Mouse (Mus musculus) intestine, embryonic 14.5 days (tissue): ENCODE measurements around the gene Zmpste24. TPM values are rescaled to one million over a fixed set of nuclear protein-coding genes. Genes with fewer than 3 reads are reported as not detected.

ENCODE experiments used
- ATAC-seq: fragments of 200-750 bp; cut with Nextera tagmentation; replicated peaks from 2 replicates; pipeline ENCODE4 v1.8.0; 2017; ENCODE audit warnings: low read depth, moderate number of reproducible peaks, moderate TSS enrichment, moderate library complexity; ENCODE audit not compliant: low FRiP score, low TSS enrichment
- DNase-seq: peaks from one replicate; pipeline ENCODE4 v3.0.0-alpha.2; 2018; ENCODE audit warnings: low spot score
- H3K27ac ChIP-seq: fragments of 300-500 bp; sonication (generic); 2 replicates; pipeline ENCODE4 v1.5.1; 2014; ENCODE audit warnings: low read depth, mild to moderate bottlenecking, control low read depth
- H3K27me3 ChIP-seq: fragments of 300-500 bp; sonication (generic); replicated peaks from 2 replicates; pipeline ENCODE4 v1.6.1; 2014; ENCODE audit warnings: low read length, control low read depth; ENCODE audit not compliant: control insufficient read depth, insufficient read depth
- H3K36me3 ChIP-seq: fragments of 300-500 bp; sonication (generic); 2 replicates; pipeline ENCODE4 v1.6.1; 2014; ENCODE audit warnings: low read length, control low read depth; ENCODE audit not compliant: control insufficient read depth, insufficient read depth
- H3K4me1 ChIP-seq: fragments of 300-500 bp; sonication (generic); replicated peaks from 2 replicates; pipeline ENCODE4 v1.6.1; 2014; ENCODE audit warnings: low read length, control low read depth, mixed read lengths; ENCODE audit not compliant: control insufficient read depth, insufficient read depth
- H3K4me2 ChIP-seq: fragments of 300-500 bp; sonication (generic); 2 replicates; pipeline ENCODE4 v1.6.1; 2014; ENCODE audit warnings: low read length
- H3K4me3 ChIP-seq: fragments of 300-500 bp; sonication (generic); 2 replicates; pipeline ENCODE4 v1.5.1; 2014; ENCODE audit warnings: low read depth, low read length, control low read depth, mixed read lengths
- H3K9ac ChIP-seq: fragments of 300-500 bp; sonication (generic); 2 replicates; pipeline ENCODE4 v1.6.1; 2014; ENCODE audit warnings: mild to moderate bottlenecking, low read length
- H3K9me3 ChIP-seq: fragments of 300-500 bp; sonication (generic); 2 replicates; pipeline ENCODE4 v1.6.1; 2016; ENCODE audit warnings: low read length, control low read depth; ENCODE audit not compliant: control insufficient read depth
- WGBS: fragments of 180-500 bp; shearing (Covaris S2); extraction: QIAGEN DNeasy Blood & Tissue Kit; methylation state at CpG from one replicate; pipeline ENCODE4 v1.1.7; 2014; 5-methylcytosine and 5-hydroxymethylcytosine counted together
- polyA plus RNA-seq: library from polyadenylated mRNA; unstranded; fragments of >200 nt; fragmentation: Nextera tagmentation; extraction: Ambion mirVana; gene quantifications from 2 replicates; pipeline ENCODE4 v1.2.1, GENCODE M21; 2014

Gene Zmpste24
- polyA plus RNA-seq, 1 experiment from 2014 or later = 28.4 TPM

DNA sequence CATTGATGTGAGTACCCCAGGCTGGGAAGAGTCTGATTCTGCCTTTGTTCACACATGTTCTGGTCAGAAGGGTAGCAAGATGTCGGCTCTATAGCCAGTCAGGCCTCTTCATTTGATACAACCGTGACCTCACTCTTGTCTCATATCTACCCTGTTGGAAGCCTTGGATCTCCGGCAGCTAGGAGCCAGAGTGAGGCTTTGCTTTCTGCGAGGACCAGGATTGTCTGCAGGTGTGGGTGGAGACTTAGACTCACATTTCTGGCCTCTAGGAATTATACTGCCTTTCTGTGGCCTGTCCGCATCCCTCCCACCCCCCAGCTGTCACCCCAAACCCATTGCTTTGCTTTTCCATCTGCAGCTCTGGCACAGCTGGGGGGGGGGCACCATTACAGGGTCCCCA is 55.6 kb downstream of the Zmpste24 start:
- DNase-seq = no peak
- WGBS = 71% methylated on average over 5 of the region's 5 CpGs
- Histone ChIP-seq H3K36me3 (0 out of 2 replicates have a peak, but pooled peaks cover 4% of the 10 kb centered on the region), H3K9ac (no peak overlapping the region), H3K4me2 (no peak overlapping the region), H3K4me1 (peaks cover 30% of the 10 kb centered on the region), H3K9me3 (no peaks in the 10 kb centered on the region), H3K4me3 (no peak overlapping the region), H3K27me3 (peaks cover 12% of the 10 kb centered on the region; the same call in 1 of the 2 replicates), H3K27ac (peak overlapping the region; percentile 90; the same call in 1 of the 2 replicates)
- ATAC-seq = no peak

GRCm38 (mm10) chr4:121040897-121041671 is 57.0 kb downstream of the Zmpste24 start:
- WGBS = 9% methylated on average over 18 of the region's 18 CpGs
- Histone ChIP-seq H3K9ac (peak overlapping the region; percentile 29; the same call in 1 of the 2 replicates), H3K36me3 (0 out of 2 replicates have a peak, but pooled peaks cover 4% of the 10 kb centered on the region), H3K4me1 (peaks cover 30% of the 10 kb centered on the region), H3K27ac (peak overlapping the region; percentile 90), H3K4me2 (peak overlapping the region; percentile 79), H3K27me3 (peaks cover 12% of the 10 kb centered on the region; the same call in 1 of the 2 replicates), H3K9me3 (no peaks in the 10 kb centered on the region), H3K4me3 (0 out of 2 replicates have a peak overlapping the region, but pooled peaks have one; percentile 1)
- peak; percentile 68 for ATAC-seq
- DNase-seq = peak; percentile 87

DNA sequence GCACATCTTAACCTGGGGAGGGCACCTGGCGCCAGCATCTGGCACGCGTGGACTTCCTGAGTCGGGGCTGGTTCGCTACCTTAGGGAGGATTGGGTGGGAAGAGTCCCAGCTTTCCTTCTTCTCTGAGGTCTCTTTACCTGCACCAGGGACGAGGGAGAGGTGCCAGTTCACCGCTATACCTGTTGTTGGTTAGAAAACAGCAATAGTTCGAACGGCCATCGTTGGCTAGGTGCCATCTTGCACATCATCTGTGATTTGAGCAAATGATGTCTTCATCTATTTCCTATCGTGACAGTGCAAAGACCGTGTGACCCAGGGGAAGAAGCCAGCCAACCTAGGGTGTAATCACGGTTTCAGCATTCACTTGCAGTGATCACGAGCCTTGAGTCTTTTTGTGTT is 57.7 kb downstream of the Zmpste24 start:
- 66% methylated on average over 14 of the region's 14 CpGs for WGBS

DNA sequence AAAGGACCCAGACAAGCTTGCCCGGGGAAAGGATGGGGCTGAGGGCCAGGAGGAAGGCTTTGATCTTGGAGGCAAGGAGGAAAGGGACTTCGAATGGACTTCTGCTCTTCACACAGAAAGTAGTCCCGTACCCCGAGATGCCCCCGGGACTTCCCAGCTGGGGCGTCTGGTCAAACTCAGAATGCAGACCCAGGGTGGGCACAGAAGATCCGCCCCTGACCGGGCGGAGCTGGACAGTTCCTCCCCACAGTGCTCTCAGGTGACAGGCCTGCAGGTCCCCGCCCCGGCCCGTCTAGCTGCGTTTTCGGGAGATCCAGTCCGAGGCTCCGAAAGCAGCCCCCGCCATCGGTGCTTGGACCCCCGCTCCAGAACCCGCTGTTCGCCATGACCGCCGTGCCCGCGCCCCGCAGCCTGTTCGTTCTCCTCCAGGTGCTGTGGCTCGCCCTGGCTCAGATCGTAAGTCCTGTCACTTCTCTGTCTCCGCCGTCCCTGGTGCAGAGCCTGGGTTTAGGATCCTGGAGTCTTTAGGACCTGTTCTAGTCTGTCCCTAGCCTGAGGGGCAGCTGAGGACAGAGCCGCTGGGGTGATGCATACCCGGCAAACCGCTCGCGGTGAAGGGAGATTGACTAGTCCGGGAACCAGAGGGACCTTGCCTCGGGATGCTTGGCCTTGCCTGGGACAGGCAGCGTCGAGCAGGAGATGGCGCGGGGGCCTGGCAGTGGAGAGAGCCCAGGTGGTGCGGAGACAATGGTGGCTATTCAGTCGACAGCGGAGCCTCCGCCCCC is 58.5 kb downstream of the Zmpste24 start, which contains the start of gene Col9a2:
Gene Col9a2, plus strand, starts transcription at position 55 of the 785 bp plus-strand sequence.
- Histone ChIP-seq H3K27ac (no peak within 1 kb of the TSS), H3K4me1 (peaks cover 30% of the 10 kb centered on the region), H3K27me3 (peaks cover 12% of the 10 kb centered on the region; the same call in 1 of the 2 replicates), H3K36me3 (no peaks in the 10 kb centered on the region), H3K4me3 (peak within 1 kb of the TSS; percentile 48), H3K4me2 (peak within 1 kb of the TSS; percentile 79), H3K9me3 (no peaks in the 10 kb centered on the region), H3K9ac (peak within 1 kb of the TSS; percentile 55)
- WGBS = 3% methylated on average over 46 of the region's 46 CpGs
- DNase-seq = peak; percentile 73
- no peak for ATAC-seq

More for the DNA sequence above, 57.7 kb downstream of the Zmpste24 start:
- peaks cover 30% of the 10 kb centered on the region for H3K4me1 ChIP-seq
- H3K4me3 ChIP-seq = peak overlapping the region; percentile 48
- no peak overlapping the region; the same call in 1 of the 2 replicates for H3K9ac ChIP-seq
- H3K4me2 ChIP-seq = peak overlapping the region; percentile 79
- no peak for DNase-seq
- H3K36me3 ChIP-seq = no peaks in the 10 kb centered on the region
- no peak for ATAC-seq
- H3K9me3 ChIP-seq = no peaks in the 10 kb centered on the region
- H3K27me3 ChIP-seq = peaks cover 12% of the 10 kb centered on the region; the same call in 1 of the 2 replicates
- peak overlapping the region; percentile 90; the same call in 1 of the 2 replicates for H3K27ac ChIP-seq

DNA sequence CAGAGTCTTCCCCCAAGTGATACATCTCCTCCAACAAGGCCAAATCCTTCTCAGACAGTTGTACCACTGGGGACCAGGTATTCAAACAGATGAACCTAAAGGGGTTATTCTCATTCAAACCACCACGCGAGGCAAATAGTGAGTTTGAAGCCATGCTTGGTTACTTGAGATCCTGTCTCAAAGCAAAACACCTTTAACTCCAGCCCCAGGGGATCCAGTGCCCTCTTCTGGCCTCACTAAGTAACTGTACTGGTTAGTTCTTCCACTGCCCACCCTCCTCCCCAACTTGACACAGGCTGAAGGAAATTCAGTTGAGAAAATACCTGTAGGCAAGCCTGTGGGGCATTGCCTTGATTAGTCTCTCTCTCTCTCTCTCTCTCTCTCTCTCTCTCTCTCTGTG is 65.0 kb downstream of the Zmpste24 start:
- Histone ChIP-seq H3K4me3 (no peak overlapping the region), H3K27ac (no peak overlapping the region), H3K4me2 (no peak overlapping the region), H3K9ac (no peak overlapping the region), H3K36me3 (no peaks in the 10 kb centered on the region), H3K27me3 (no peaks in the 10 kb centered on the region), H3K9me3 (no peaks in the 10 kb centered on the region), H3K4me1 (no peaks in the 10 kb centered on the region)
- 73% methylated on average over 2 of the region's 2 CpGs for WGBS
- ATAC-seq (no peak), DNase-seq (no peak)

GRCm38 (mm10) chr4:121031440-121031839 is 66.6 kb downstream of the Zmpste24 start:
- Histone ChIP-seq H3K4me2 (no peak overlapping the region), H3K36me3 (no peaks in the 10 kb centered on the region), H3K27me3 (no peaks in the 10 kb centered on the region), H3K4me3 (no peak overlapping the region), H3K27ac (no peak overlapping the region), H3K9me3 (no peaks in the 10 kb centered on the region), H3K4me1 (no peaks in the 10 kb centered on the region), H3K9ac (no peak overlapping the region)
- WGBS = 52% methylated on average over 4 of the region's 4 CpGs
- ATAC-seq (no peak), DNase-seq (no peak)

GRCm38 (mm10) chr4:121029632-121030031 is 68.4 kb downstream of the Zmpste24 start:
- Histone ChIP-seq H3K4me3 (no peak overlapping the region), H3K9me3 (no peaks in the 10 kb centered on the region), H3K9ac (no peak overlapping the region), H3K4me2 (no peak overlapping the region), H3K4me1 (no peaks in the 10 kb centered on the region), H3K27ac (no peak overlapping the region), H3K27me3 (no peaks in the 10 kb centered on the region), H3K36me3 (no peaks in the 10 kb centered on the region)
- DNase-seq (no peak), ATAC-seq (no peak)
- 63% methylated on average over 3 of the region's 3 CpGs for WGBS

- ATAC-seq = no peak
- Histone ChIP-seq H3K36me3 (no peaks in the 10 kb centered on the region), H3K27me3 (no peaks in the 10 kb centered on the region), H3K27ac (no peak overlapping the region), H3K9me3 (no peaks in the 10 kb centered on the region), H3K4me1 (no peaks in the 10 kb centered on the region), H3K4me2 (no peak overlapping the region), H3K9ac (no peak overlapping the region), H3K4me3 (no peak overlapping the region)
- DNase-seq = peak; percentile 84
- 30% methylated on average over 14 of the region's 14 CpGs for WGBS
Observed at GRCm38 (mm10) chr4:121028659-121029392, 69.2 kb downstream of the Zmpste24 start.
